Mouse (Mus musculus) forebrain, embryonic 15.5 days (tissue): ENCODE measurements at regions not wholly inside any gene's neighbourhood (a gene's known extent, or its start where the extent isn't known, plus 50 kb on each side); places are given as distances from the start of the nearest gene placed in this dataset.
"Not testable (repeated sequence)": the region's sequence is repeated elsewhere in the genome, so short reads cannot be mapped to it uniquely, and the experiment has no call there.

Experiments used
- ATAC-seq: fragments of 200-750 bp; cut with Nextera tagmentation; replicated peaks from 2 replicates; pipeline ENCODE4 v1.8.0; 2017; ENCODE audit warnings: mild to moderate bottlenecking, moderate TSS enrichment, moderate library complexity
- H3K27ac ChIP-seq: fragments of 300-500 bp; sonication (generic); replicated peaks from 2 replicates; pipeline ENCODE4 v1.5.1; 2015; ENCODE audit warnings: mild to moderate bottlenecking, inconsistent platforms
- H3K27me3 ChIP-seq: fragments of 300-500 bp; sonication (generic); 2 replicates; pipeline ENCODE4 v1.6.1; 2015; ENCODE audit warnings: inconsistent platforms
- H3K36me3 ChIP-seq: fragments of 300-500 bp; sonication (generic); 2 replicates; pipeline ENCODE4 v1.6.1; 2015; ENCODE audit warnings: mild to moderate bottlenecking, inconsistent platforms
- H3K4me1 ChIP-seq: fragments of 300-500 bp; sonication (generic); 2 replicates; pipeline ENCODE4 v1.6.1; 2015; ENCODE audit warnings: inconsistent platforms
- H3K4me2 ChIP-seq: fragments of 300-500 bp; sonication (generic); replicated peaks from 2 replicates; pipeline ENCODE4 v1.6.1; 2015; ENCODE audit warnings: mild to moderate bottlenecking, inconsistent platforms
- H3K4me3 ChIP-seq: fragments of 300-500 bp; sonication (generic); 2 replicates; pipeline ENCODE4 v1.5.1; 2015; ENCODE audit warnings: mild to moderate bottlenecking, inconsistent platforms
- H3K9ac ChIP-seq: fragments of 300-500 bp; sonication (generic); replicated peaks from 2 replicates; pipeline ENCODE4 v1.6.1; 2015; ENCODE audit warnings: mild to moderate bottlenecking, inconsistent platforms
- H3K9me3 ChIP-seq: fragments of 300-500 bp; sonication (generic); 2 replicates; pipeline ENCODE4 v1.6.1; 2016; ENCODE audit warnings: inconsistent platforms
- WGBS: fragments of 180-500 bp; shearing (Covaris S2); methylation state at CpG from one replicate; pipeline ENCODE4 v1.1.7; 2015; ENCODE audit warnings: mixed read lengths; 5-methylcytosine and 5-hydroxymethylcytosine counted together

GRCm38 (mm10) chr13:72497521-72497920, 131.1 kb upstream of the Irx2 start:
- no peak overlapping the region for H3K4me2 ChIP-seq
- no peak; the same call in 1 of the 2 replicates for ATAC-seq
- WGBS = 9% methylated on average over 10 of the region's 10 CpGs

DNA sequence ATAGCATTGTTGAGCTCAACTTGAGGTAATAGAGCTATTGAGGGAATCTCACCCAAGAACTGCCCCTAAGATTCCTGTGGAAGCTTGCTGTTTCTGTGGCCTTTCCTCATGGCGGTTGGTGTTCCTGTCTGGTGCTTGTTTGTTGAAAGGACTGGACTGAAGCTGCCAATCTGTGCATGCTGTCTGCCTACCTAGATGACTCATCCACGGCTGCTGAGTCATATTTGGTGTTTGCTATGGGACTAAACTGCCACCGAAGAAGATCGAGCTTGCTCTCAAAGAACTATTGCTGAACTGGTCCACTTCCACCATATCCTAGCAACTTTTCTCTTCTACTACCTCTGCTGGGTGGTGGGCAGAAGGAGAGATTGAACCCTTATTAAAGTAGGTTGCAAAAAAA, 122.7 kb upstream of the Irx2 start:
- WGBS = 83% methylated on average over 4 of the region's 4 CpGs
- ATAC-seq = no peak

More at GRCm38 (mm10) chr13:72497521-72497920, 131.1 kb upstream of the Irx2 start:
- H3K9me3 ChIP-seq = no peaks in the 10 kb centered on the region
- no peak overlapping the region for H3K4me3 ChIP-seq
- no peak overlapping the region for H3K27ac ChIP-seq
- no peaks in the 10 kb centered on the region for H3K27me3 ChIP-seq
- no peaks in the 10 kb centered on the region for H3K36me3 ChIP-seq
- peaks cover 10% of the 10 kb centered on the region for H3K4me1 ChIP-seq
- H3K9ac ChIP-seq = no peak overlapping the region

GRCm38 (mm10) chr13:72538633-72539032, 90.0 kb upstream of the Irx2 start:
- no peak overlapping the region for H3K27ac ChIP-seq
- H3K9me3 ChIP-seq = no peaks in the 10 kb centered on the region
- no peaks in the 10 kb centered on the region for H3K27me3 ChIP-seq
- WGBS = 92% methylated on average over 4 of the region's 4 CpGs
- H3K36me3 ChIP-seq = no peaks in the 10 kb centered on the region
- no peak for ATAC-seq
- no peaks in the 10 kb centered on the region for H3K4me1 ChIP-seq
- H3K4me3 ChIP-seq = no peak overlapping the region
- H3K4me2 ChIP-seq = no peak overlapping the region
- no peak overlapping the region for H3K9ac ChIP-seq

More for the DNA sequence above, 122.7 kb upstream of the Irx2 start:
- H3K4me1 ChIP-seq = no peaks in the 10 kb centered on the region
- no peak overlapping the region for H3K4me2 ChIP-seq
- H3K9ac ChIP-seq = no peak overlapping the region
- H3K4me3 ChIP-seq = no peak overlapping the region
- no peaks in the 10 kb centered on the region for H3K27me3 ChIP-seq
- H3K36me3 ChIP-seq = no peaks in the 10 kb centered on the region
- no peaks in the 10 kb centered on the region for H3K9me3 ChIP-seq
- no peak overlapping the region for H3K27ac ChIP-seq

GRCm38 (mm10) chr13:72541706-72542105, 86.9 kb upstream of the Irx2 start:
- Histone ChIP-seq H3K4me1 (no peaks in the 10 kb centered on the region), H3K4me2 (no peak overlapping the region), H3K9ac (no peak overlapping the region), H3K4me3 (no peak overlapping the region), H3K9me3 (no peaks in the 10 kb centered on the region), H3K36me3 (no peaks in the 10 kb centered on the region), H3K27ac (no peak overlapping the region), H3K27me3 (no peaks in the 10 kb centered on the region)
- 93% methylated on average over 3 of the region's 3 CpGs for WGBS
- ATAC-seq = no peak

- no peak for ATAC-seq
- H3K4me2 ChIP-seq = no peak overlapping the region
- H3K9me3 ChIP-seq = no peaks in the 10 kb centered on the region
- H3K4me3 ChIP-seq = no peak overlapping the region
- no peak overlapping the region for H3K9ac ChIP-seq
- no peak overlapping the region for H3K27ac ChIP-seq
- no peaks in the 10 kb centered on the region for H3K36me3 ChIP-seq
- H3K27me3 ChIP-seq = no peaks in the 10 kb centered on the region
- WGBS = 81% methylated on average over 8 of the region's 8 CpGs
- H3K4me1 ChIP-seq = no peaks in the 10 kb centered on the region
Observed at GRCm38 (mm10) chr13:72557951-72558350, 70.7 kb upstream of the Irx2 start.

GRCm38 (mm10) chr13:72571871-72572270, 56.7 kb upstream of the Irx2 start:
- no peaks in the 10 kb centered on the region for H3K27me3 ChIP-seq
- no peak overlapping the region for H3K9ac ChIP-seq
- WGBS = 55% methylated on average over 7 of the region's 7 CpGs
- no peaks in the 10 kb centered on the region for H3K36me3 ChIP-seq
- no peak overlapping the region for H3K4me3 ChIP-seq
- H3K27ac ChIP-seq = no peak overlapping the region
- H3K4me1 ChIP-seq = no peaks in the 10 kb centered on the region
- no peak overlapping the region for H3K4me2 ChIP-seq
- H3K9me3 ChIP-seq = no peaks in the 10 kb centered on the region
- no peak for ATAC-seq

DNA sequence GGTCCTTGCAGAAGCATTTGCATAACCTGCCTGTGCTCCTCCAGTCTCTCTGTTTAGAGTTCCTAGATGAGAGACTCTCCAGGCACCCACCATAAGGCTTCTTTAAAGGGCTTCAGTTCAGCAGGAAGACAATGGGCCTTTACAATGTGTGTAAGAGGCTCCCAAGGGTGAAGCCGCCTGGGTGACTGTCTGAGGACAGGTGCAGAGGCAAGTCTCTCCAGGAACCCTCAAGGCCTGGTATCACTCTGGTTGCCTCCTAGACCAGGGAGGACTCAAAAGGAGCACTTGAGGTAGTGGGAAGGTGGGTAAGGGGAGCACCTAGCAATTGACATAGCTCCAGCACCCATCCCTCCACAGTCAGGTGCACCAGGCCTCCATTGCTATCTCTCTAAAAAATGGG, 55.8 kb upstream of the Irx2 start:
- H3K9ac ChIP-seq = no peak overlapping the region
- H3K4me1 ChIP-seq = no peaks in the 10 kb centered on the region
- H3K27ac ChIP-seq = no peak overlapping the region
- H3K36me3 ChIP-seq = no peaks in the 10 kb centered on the region
- 52% methylated on average over 1 of the region's 1 CpGs for WGBS
- H3K4me3 ChIP-seq = no peak overlapping the region
- ATAC-seq = no peak
- no peaks in the 10 kb centered on the region for H3K27me3 ChIP-seq
- H3K4me2 ChIP-seq = no peak overlapping the region
- H3K9me3 ChIP-seq = no peaks in the 10 kb centered on the region

DNA sequence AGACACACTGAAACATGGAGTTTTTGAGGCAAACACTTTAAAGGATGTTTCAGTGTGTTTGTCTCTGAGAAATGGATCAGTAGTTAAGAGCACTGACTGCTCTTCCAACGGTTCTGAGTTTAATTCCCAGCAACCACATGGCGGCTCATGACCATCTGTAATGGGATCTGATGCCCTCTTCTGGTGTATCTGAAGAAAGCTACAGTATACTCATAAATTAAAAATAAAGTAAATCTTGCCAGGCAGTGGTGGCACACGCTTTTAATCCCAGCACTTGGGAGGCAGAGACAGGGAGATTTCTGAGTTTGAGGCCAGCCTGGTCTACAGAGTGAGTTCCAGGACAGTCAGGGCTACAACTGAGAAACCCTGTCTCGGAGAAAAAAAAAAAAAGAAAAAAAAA, 54.5 kb upstream of the Irx2 start:
- not testable (repeated sequence) for ATAC-seq, H3K27me3 ChIP-seq, H3K36me3 ChIP-seq, H3K4me2 ChIP-seq, H3K27ac ChIP-seq, H3K9me3 ChIP-seq, H3K4me3 ChIP-seq, H3K4me1 ChIP-seq, H3K9ac ChIP-seq
- 71% methylated on average over 4 of the region's 4 CpGs for WGBS

DNA sequence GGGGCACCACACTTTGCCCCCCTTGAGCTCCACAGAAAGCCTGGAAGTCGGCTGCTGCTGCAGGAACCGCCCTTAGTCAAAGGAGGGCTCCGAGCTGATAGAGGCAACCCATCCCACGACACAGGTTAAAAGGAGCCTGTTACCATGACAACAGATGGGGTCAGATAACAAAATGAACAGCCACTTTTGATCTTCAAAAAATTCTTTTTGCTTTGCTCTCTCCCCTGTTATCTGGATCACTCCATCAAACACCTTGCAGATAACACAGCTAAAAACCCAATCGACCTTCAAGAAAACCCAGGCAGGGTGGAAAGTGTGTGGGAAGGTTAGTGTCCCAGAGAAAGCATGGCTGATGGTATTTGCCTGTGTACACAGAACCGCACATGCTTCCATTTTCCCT, 52.1 kb upstream of the Irx2 start:
- H3K4me1 ChIP-seq = no peaks in the 10 kb centered on the region
- no peak overlapping the region for H3K4me3 ChIP-seq
- H3K4me2 ChIP-seq = no peak overlapping the region
- ATAC-seq = no peak
- H3K27me3 ChIP-seq = no peaks in the 10 kb centered on the region
- H3K36me3 ChIP-seq = no peaks in the 10 kb centered on the region
- peaks cover 3% of the 10 kb centered on the region; the same call in 1 of the 2 replicates for H3K9me3 ChIP-seq
- 40% methylated on average over 6 of the region's 6 CpGs for WGBS
- no peak overlapping the region for H3K27ac ChIP-seq
- no peak overlapping the region for H3K9ac ChIP-seq

GRCm38 (mm10) chr13:72578416-72578815, 50.2 kb upstream of the Irx2 start:
- no peaks in the 10 kb centered on the region for H3K4me1 ChIP-seq
- ATAC-seq = no peak
- WGBS = 89% methylated on average over 3 of the region's 3 CpGs
- H3K36me3 ChIP-seq = no peaks in the 10 kb centered on the region
- no peaks in the 10 kb centered on the region for H3K27me3 ChIP-seq
- H3K4me2 ChIP-seq = no peak overlapping the region
- no peak overlapping the region for H3K4me3 ChIP-seq
- H3K9me3 ChIP-seq = peaks cover 3% of the 10 kb centered on the region; the same call in 1 of the 2 replicates
- no peak overlapping the region for H3K9ac ChIP-seq
- H3K27ac ChIP-seq = no peak overlapping the region
